Mouse (Mus musculus): Measurements from ENCODE around the gene Qtrt1.

The Qtrt1 gene

GRCm38 (mm10) chr9:21453459-21453858 is 41.8 kb downstream of the Qtrt1 start:
- POLR2A ChIA-PET: interaction anchor here in 2 of 4 experiments (1.0 to 2.1 kb wide), 3 partner anchors 12 to 92 kb away, joined by 3 to 11 read pairs (median 5); no protein-coding TSS in a partner anchor
- CTCF ChIA-PET: interaction anchor here in 1 of 4 experiments (1.4 kb wide), 1 partner anchor 96 kb away, joined by 3 read pairs; no protein-coding TSS in a partner anchor

- POLR2A ChIA-PET: interaction anchor here in 2 of 4 experiments (0.7 to 7.9 kb wide), 18 partner anchors 9 to 362 kb away, joined by 3 to 93 read pairs (median 4); partner anchors contain the start of genes Gm38431 (in 1 of the 2), Ilf3 (in 1 of the 2), Raver1 (in 1 of the 2) and Tmed1 (in 1 of the 2)
Observed at GRCm38 (mm10) chr9:21454556-21454955, 42.9 kb downstream of the Qtrt1 start.

GRCm38 (mm10) chr9:21455103-21455770 is 43.6 kb downstream of the Qtrt1 start:
- CTCF ChIA-PET: interaction anchor here (0.5 to 1.8 kb wide), 7 partner anchors 10 to 132 kb away, joined by 3 to 13 read pairs (median 5); no protein-coding TSS in a partner anchor
- POLR2A ChIA-PET: interaction anchor here (0.6 to 7.9 kb wide), 34 partner anchors 9 to 582 kb away, joined by 3 to 93 read pairs (median 4); partner anchors contain the start of genes Dnm2 (in 1 of the 4), Gm38431 (in 1 of the 4), Ilf3 (in 1 of the 4) and Qtrt1 (in 1 of the 4)

More at GRCm38 (mm10) chr9:21454556-21454955, 42.9 kb downstream of the Qtrt1 start:
- CTCF ChIA-PET: interaction anchor here in 3 of 4 experiments (1.1 to 1.8 kb wide), 4 partner anchors 9 to 22 kb away, joined by 3 to 8 read pairs (median 6); no protein-coding TSS in a partner anchor

- POLR2A ChIA-PET: interaction anchor here (0.5 to 7.9 kb wide), 45 partner anchors 8 to 365 kb away, joined by 3 to 93 read pairs (median 4); partner anchors contain the start of genes Cdkn2d (in 1 of the 4), Dnm2 (in 1 of the 4), Gm38431 (in 1 of the 4) and Qtrt1 (in 1 of the 4)
Observed at GRCm38 (mm10) chr9:21456246-21456929, 44.8 kb downstream of the Qtrt1 start.

GRCm38 (mm10) chr9:21456930-21457634 is 45.4 kb downstream of the Qtrt1 start:
- ChIA-PET POLR2A (interaction anchor here (0.5 to 7.9 kb wide), 39 partner anchors 9 to 365 kb away, joined by 3 to 93 read pairs (median 5); partner anchors contain the start of genes Cdkn2d (in 1 of the 4), Dnm2 (in 1 of the 4), Gm38431 (in 1 of the 4) and Qtrt1 (in 1 of the 4)), CTCF (interaction anchor here in 3 of 4 experiments (0.5 to 1.8 kb wide), 10 partner anchors 12 to 166 kb away, joined by 3 to 8 read pairs (median 4); no protein-coding TSS in a partner anchor)

More at GRCm38 (mm10) chr9:21456246-21456929, 44.8 kb downstream of the Qtrt1 start:
- CTCF ChIA-PET: interaction anchor here (0.5 to 1.8 kb wide), 12 partner anchors 11 to 166 kb away, joined by 3 to 8 read pairs (median 5); no protein-coding TSS in a partner anchor

GRCm38 (mm10) chr9:21458821-21459220 is 47.2 kb downstream of the Qtrt1 start:
- POLR2A ChIA-PET: interaction anchor here in 2 of 4 experiments (0.7 to 7.9 kb wide), 11 partner anchors 10 to 87 kb away, joined by 3 to 93 read pairs (median 4); partner anchors contain the start of genes Dnm2 (in 1 of the 2) and Tmed1 (in 1 of the 2)
- CTCF ChIA-PET: no interaction called here

GRCm38 (mm10) chr9:21460400-21460940 is 48.8 kb downstream of the Qtrt1 start:
- ChIA-PET POLR2A (interaction anchor here in 2 of 4 experiments (0.9 to 7.9 kb wide), 15 partner anchors 9 to 169 kb away, joined by 3 to 93 read pairs (median 4); partner anchors contain the start of genes Carm1 (in 1 of the 2), Cdkn2d (in 1 of the 2) and Qtrt1 (in 1 of the 2)), CTCF (interaction anchor here in 1 of 4 experiments (1.2 kb wide), 1 partner anchor 103 kb away, joined by 5 read pairs; no protein-coding TSS in a partner anchor)

- ChIA-PET CTCF (interaction anchor here in 2 of 4 experiments (0.5 to 1.1 kb wide), 4 partner anchors 18 to 236 kb away, joined by 3 to 4 read pairs (median 3); no protein-coding TSS in a partner anchor), POLR2A (interaction anchor here in 2 of 4 experiments (0.7 to 5.0 kb wide), 9 partner anchors 14 to 83 kb away, joined by 3 to 23 read pairs (median 4); partner anchors contain the start of genes Carm1 (in 1 of the 2), Qtrt1 (in 1 of the 2) and Tmed1 (in 1 of the 2))
Observed at GRCm38 (mm10) chr9:21463138-21463590, 51.5 kb downstream of the Qtrt1 start.

GRCm38 (mm10) chr9:21463766-21464564 is 52.3 kb downstream of the Qtrt1 start:
- POLR2A ChIA-PET: interaction anchor here in 3 of 4 experiments (0.6 to 5.0 kb wide), 16 partner anchors 9 to 319 kb away, joined by 3 to 23 read pairs (median 4); partner anchors contain the start of gene Dnm2 (in 1 of the 3)

GRCm38 (mm10) chr9:21464565-21464928 is 52.9 kb downstream of the Qtrt1 start:
- ChIA-PET CTCF (interaction anchor here in 3 of 4 experiments (0.6 to 1.6 kb wide), 7 partner anchors 19 to 178 kb away, joined by 3 to 7 read pairs (median 3); no protein-coding TSS in a partner anchor), POLR2A (interaction anchor here in 3 of 4 experiments (0.6 to 3.2 kb wide), 15 partner anchors 10 to 318 kb away, joined by 3 to 15 read pairs (median 4); partner anchors contain the start of gene Dnm2 (in 2 of the 3))

More at GRCm38 (mm10) chr9:21463766-21464564, 52.3 kb downstream of the Qtrt1 start:
- CTCF ChIA-PET: interaction anchor here in 3 of 4 experiments (0.6 to 1.6 kb wide), 8 partner anchors 18 to 237 kb away, joined by 3 to 7 read pairs (median 3); no protein-coding TSS in a partner anchor

GRCm38 (mm10) chr9:21469032-21470024 is 57.7 kb downstream of the Qtrt1 start:
- ChIA-PET CTCF (interaction anchor here (0.5 to 1.7 kb wide), 20 partner anchors 13 to 780 kb away, joined by 3 to 11 read pairs (median 4); partner anchors contain the start of genes Carm1 (in 2 of the 4) and Qtrt1 (in 1 of the 4)), POLR2A (interaction anchor here in 3 of 4 experiments (0.5 to 2.2 kb wide), 21 partner anchors 9 to 440 kb away, joined by 3 to 12 read pairs (median 4); partner anchors contain the start of genes Cdkn2d (in 1 of the 3), Qtrt1 (in 1 of the 3) and Tmed1 (in 1 of the 3))
